Comparison of ENCODE assay signal across 14 mouse cellular contexts in the genomic region with DNA sequence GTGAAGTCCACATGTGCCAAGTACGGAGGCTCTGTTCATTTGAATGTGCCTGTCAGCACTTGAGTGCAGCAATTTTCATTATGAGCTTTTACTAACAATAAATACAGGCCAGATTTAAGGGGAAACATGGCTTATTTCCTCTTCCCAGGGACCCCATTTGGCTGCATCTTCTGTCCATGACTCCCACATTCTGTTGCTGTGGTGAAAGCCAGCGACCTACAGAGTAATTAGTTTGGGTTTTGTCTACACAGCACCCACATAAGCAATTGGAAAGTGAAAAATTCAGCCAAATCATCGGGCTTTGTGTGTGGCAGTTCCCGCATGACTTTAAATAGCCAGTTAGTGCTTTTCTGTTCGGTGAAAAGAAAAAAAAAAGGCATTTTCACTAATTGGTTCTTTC.
"Had no signal": no experiment of that assay in that cellular context is flagged by ENCODE, and none has a peak within 500 bp of the region (broad histone marks: within the 10 kb centered on the region; RNA-seq: fewer than 3 reads in every experiment).

No protein-coding gene starts in this region.

- H3K36me3 ChIP-seq: kidney, embryonic 15.5 days; limb, embryonic 12.5 days; limb, embryonic 15.5 days; midbrain, embryonic 10.5 days; midbrain, embryonic 13.5 days had no signal

- H3K27ac ChIP-seq: kidney, embryonic 15.5 days; limb, embryonic 12.5 days; limb, embryonic 15.5 days; liver, embryonic 14.5 days; macrophage; midbrain, embryonic 10.5 days; midbrain, embryonic 13.5 days had no signal

- H3K4me1 ChIP-seq: kidney, embryonic 15.5 days; limb, embryonic 12.5 days; limb, embryonic 15.5 days; midbrain, embryonic 10.5 days; midbrain, embryonic 13.5 days had no signal

- H3K27me3 ChIP-seq: kidney, embryonic 15.5 days; limb, embryonic 12.5 days; limb, embryonic 15.5 days; midbrain, embryonic 13.5 days had no signal

- ATAC-seq: midbrain, embryonic 13.5 days; midbrain, embryonic 16.5 days had no signal

- H3K9ac ChIP-seq: kidney, embryonic 15.5 days; limb, embryonic 12.5 days; limb, embryonic 15.5 days; liver, embryonic 14.5 days; liver, postnatal 0 days; lung, embryonic 14.5 days; midbrain, embryonic 13.5 days had no signal

- H3K9me3 ChIP-seq: kidney, embryonic 15.5 days; limb, embryonic 12.5 days; limb, embryonic 15.5 days; midbrain, embryonic 10.5 days; midbrain, embryonic 13.5 days had no signal

- H3K4me3 ChIP-seq: kidney, embryonic 15.5 days; limb, embryonic 12.5 days; limb, embryonic 15.5 days; midbrain, embryonic 10.5 days; midbrain, embryonic 13.5 days; myocyte had no signal

- DNase-seq: kidney, postnatal 14 days; kidney, postnatal 4 days; left cerebral cortex, postnatal 4 days had no signal

- H3K4me2 ChIP-seq: kidney, embryonic 15.5 days; limb, embryonic 12.5 days; limb, embryonic 15.5 days; lung, embryonic 14.5 days; midbrain, embryonic 13.5 days had no signal
